Mouse (Mus musculus): ENCODE measurements around the gene Poldip2. TPM values are rescaled to one million over a fixed set of nuclear protein-coding genes. Genes with fewer than 3 reads are reported as not detected.

Poldip2 gene
- total RNA-seq, 1 experiment = 88.3 TPM

- no peaks in the 10 kb centered on the region for H3K36me3 ChIP-seq (ENCODE audit: control insufficient read depth, insufficient read depth, low read length, poor library complexity, severe bottlenecking)
- H3K4me1 ChIP-seq (ENCODE audit: control insufficient read depth in 2 of 2, insufficient read depth in 2 of 2, low read length in 2 of 2, poor library complexity in 1 of 2) = no peaks in the 10 kb centered on the region
- no peak overlapping the region for H3K4me3 ChIP-seq (ENCODE audit: insufficient read depth in 1 of 2, low read depth in 1 of 2, low read length in 2 of 2, poor library complexity in 1 of 2, severe bottlenecking in 1 of 2)
- TF ChIP-seq MAFK (IDR thresholded peaks at IDR 0.05; ENCODE audit: insufficient read depth, low read depth, low read length) (no peak), HCFC1 (IDR thresholded peaks at IDR 0.05; ENCODE audit: borderline replicate concordance, insufficient read depth, low read length) (no peak), CHD2 (IDR thresholded peaks at IDR 0.05; ENCODE audit: low read depth, low read length) (no peak), ZNF384 (IDR thresholded peaks at IDR 0.05; ENCODE audit: low read depth, low read length) (no peak)
- H3K27ac ChIP-seq (ENCODE audit: insufficient read depth, low read depth, low read length, poor library complexity, severe bottlenecking) = no peak overlapping the region
- in situ Hi-C loops (cut with MboI; ENCODE audit: low sequenced_read_pairs in 2 of 2, unreplicated experiment in 2 of 2) = no loop called here
- no peak overlapping the region for H3K9ac ChIP-seq (ENCODE audit: insufficient read depth, low read depth, low read length, poor library complexity, severe bottlenecking)
- no peaks in the 10 kb centered on the region for H3K9me3 ChIP-seq (ENCODE audit: control insufficient read depth, insufficient read depth, low read depth, low read length)
- no peak for DNase-seq (ENCODE audit: low read depth, low spot score)
Measured at GRCm38 (mm10) chr11:78556070-78556469, 44.1 kb downstream of the Poldip2 start.

- Histone ChIP-seq H3K27ac (ENCODE audit: insufficient read depth, low read depth, low read length, poor library complexity, severe bottlenecking) (no peak overlapping the region), H3K9me3 (ENCODE audit: control insufficient read depth, insufficient read depth, low read depth, low read length) (no peaks in the 10 kb centered on the region), H3K4me1 (ENCODE audit: control insufficient read depth in 2 of 2, insufficient read depth in 2 of 2, low read length in 2 of 2, poor library complexity in 1 of 2) (no peaks in the 10 kb centered on the region), H3K4me3 (ENCODE audit: insufficient read depth in 1 of 2, low read depth in 1 of 2, low read length in 2 of 2, poor library complexity in 1 of 2, severe bottlenecking in 1 of 2) (no peak overlapping the region), H3K9ac (ENCODE audit: insufficient read depth, low read depth, low read length, poor library complexity, severe bottlenecking) (no peak overlapping the region), H3K36me3 (ENCODE audit: control insufficient read depth, insufficient read depth, low read length, poor library complexity, severe bottlenecking) (no peaks in the 10 kb centered on the region)
- no peak for DNase-seq (ENCODE audit: low read depth, low spot score)
- TF ChIP-seq ZC3H11A (IDR thresholded peaks at IDR 0.05; ENCODE audit: borderline replicate concordance, low read depth, low read length) (no peak), HCFC1 (IDR thresholded peaks at IDR 0.05; ENCODE audit: borderline replicate concordance, insufficient read depth, low read length) (no peak), ZNF384 (IDR thresholded peaks at IDR 0.05; ENCODE audit: low read depth, low read length) (no peak), CHD2 (IDR thresholded peaks at IDR 0.05; ENCODE audit: low read depth, low read length) (no peak), MAFK (IDR thresholded peaks at IDR 0.05; ENCODE audit: insufficient read depth, low read depth, low read length) (no peak)
- in situ Hi-C loops (cut with MboI; ENCODE audit: low sequenced_read_pairs in 2 of 2, unreplicated experiment in 2 of 2) = no loop called here
Measured at GRCm38 (mm10) chr11:78557241-78557640, 45.2 kb downstream of the Poldip2 start.

- no peak overlapping the region for H3K4me3 ChIP-seq (ENCODE audit: insufficient read depth in 1 of 2, low read depth in 1 of 2, low read length in 2 of 2, poor library complexity in 1 of 2, severe bottlenecking in 1 of 2)
- no peaks in the 10 kb centered on the region for H3K9me3 ChIP-seq (ENCODE audit: control insufficient read depth, insufficient read depth, low read depth, low read length)
- H3K9ac ChIP-seq (ENCODE audit: insufficient read depth, low read depth, low read length, poor library complexity, severe bottlenecking) = no peak overlapping the region
- TF ChIP-seq ZNF384 (IDR thresholded peaks at IDR 0.05; ENCODE audit: low read depth, low read length) (no peak), CHD2 (IDR thresholded peaks at IDR 0.05; ENCODE audit: low read depth, low read length) (no peak), ZC3H11A (IDR thresholded peaks at IDR 0.05; ENCODE audit: borderline replicate concordance, low read depth, low read length) (0 out of 2 replicates have a peak, but pooled peaks have one; percentile 7), MAFK (IDR thresholded peaks at IDR 0.05; ENCODE audit: insufficient read depth, low read depth, low read length) (no peak), HCFC1 (IDR thresholded peaks at IDR 0.05; ENCODE audit: borderline replicate concordance, insufficient read depth, low read length) (no peak)
- H3K36me3 ChIP-seq (ENCODE audit: control insufficient read depth, insufficient read depth, low read length, poor library complexity, severe bottlenecking) = no peaks in the 10 kb centered on the region
- no peak overlapping the region for H3K27ac ChIP-seq (ENCODE audit: insufficient read depth, low read depth, low read length, poor library complexity, severe bottlenecking)
- in situ Hi-C loops (cut with MboI; ENCODE audit: low sequenced_read_pairs in 2 of 2, unreplicated experiment in 2 of 2) = no loop called here
- H3K4me1 ChIP-seq (ENCODE audit: control insufficient read depth in 2 of 2, insufficient read depth in 2 of 2, low read length in 2 of 2, poor library complexity in 1 of 2) = no peaks in the 10 kb centered on the region
- no peak for DNase-seq (ENCODE audit: low read depth, low spot score)
Measured at GRCm38 (mm10) chr11:78560447-78560846, 48.5 kb downstream of the Poldip2 start.

GRCm38 (mm10) chr11:78566775-78567174, 54.8 kb downstream of the Poldip2 start:
- Histone ChIP-seq H3K9me3 (ENCODE audit: control insufficient read depth, insufficient read depth, low read depth, low read length) (no peaks in the 10 kb centered on the region), H3K9ac (ENCODE audit: insufficient read depth, low read depth, low read length, poor library complexity, severe bottlenecking) (no peak overlapping the region), H3K4me3 (ENCODE audit: insufficient read depth in 1 of 2, low read depth in 1 of 2, low read length in 2 of 2, poor library complexity in 1 of 2, severe bottlenecking in 1 of 2) (no peak overlapping the region), H3K36me3 (ENCODE audit: control insufficient read depth, insufficient read depth, low read length, poor library complexity, severe bottlenecking) (peaks cover 5% of the 10 kb centered on the region; the same call in 1 of the 2 replicates), H3K4me1 (ENCODE audit: control insufficient read depth in 2 of 2, insufficient read depth in 2 of 2, low read length in 2 of 2, poor library complexity in 1 of 2) (0 out of 4 replicates have a peak, but pooled peaks cover 0 to 2% of the 10 kb centered on the region in 2 experiments), H3K27ac (ENCODE audit: insufficient read depth, low read depth, low read length, poor library complexity, severe bottlenecking) (no peak overlapping the region)
- in situ Hi-C loops (cut with MboI; ENCODE audit: low sequenced_read_pairs in 2 of 2, unreplicated experiment in 2 of 2) = no loop called here
- DNase-seq (ENCODE audit: low read depth, low spot score) = no peak
- TF ChIP-seq MAFK (IDR thresholded peaks at IDR 0.05; ENCODE audit: insufficient read depth, low read depth, low read length) = no peak
- TF ChIP-seq CHD2 (IDR thresholded peaks at IDR 0.05; ENCODE audit: low read depth, low read length) = no peak
- no peak for TF ChIP-seq HCFC1 (IDR thresholded peaks at IDR 0.05; ENCODE audit: borderline replicate concordance, insufficient read depth, low read length)
- no peak for TF ChIP-seq ZC3H11A (IDR thresholded peaks at IDR 0.05; ENCODE audit: borderline replicate concordance, low read depth, low read length)
- no peak for TF ChIP-seq ZNF384 (IDR thresholded peaks at IDR 0.05; ENCODE audit: low read depth, low read length)

- Histone ChIP-seq H3K27ac (ENCODE audit: insufficient read depth, low read depth, low read length, poor library complexity, severe bottlenecking) (no peak overlapping the region), H3K4me3 (ENCODE audit: insufficient read depth in 1 of 2, low read depth in 1 of 2, low read length in 2 of 2, poor library complexity in 1 of 2, severe bottlenecking in 1 of 2) (no peak overlapping the region), H3K4me1 (ENCODE audit: control insufficient read depth in 2 of 2, insufficient read depth in 2 of 2, low read length in 2 of 2, poor library complexity in 1 of 2) (0 out of 4 replicates have a peak, but pooled peaks cover 0 to 2% of the 10 kb centered on the region in 2 experiments), H3K36me3 (ENCODE audit: control insufficient read depth, insufficient read depth, low read length, poor library complexity, severe bottlenecking) (peaks cover 9% of the 10 kb centered on the region; the same call in 1 of the 2 replicates), H3K9me3 (ENCODE audit: control insufficient read depth, insufficient read depth, low read depth, low read length) (no peaks in the 10 kb centered on the region), H3K9ac (ENCODE audit: insufficient read depth, low read depth, low read length, poor library complexity, severe bottlenecking) (no peak overlapping the region)
- DNase-seq (ENCODE audit: low read depth, low spot score) = no peak
- in situ Hi-C loops (cut with MboI; ENCODE audit: low sequenced_read_pairs in 2 of 2, unreplicated experiment in 2 of 2) = no loop called here
- no peak for TF ChIP-seq ZC3H11A (IDR thresholded peaks at IDR 0.05; ENCODE audit: borderline replicate concordance, low read depth, low read length)
- TF ChIP-seq CHD2 (IDR thresholded peaks at IDR 0.05; ENCODE audit: low read depth, low read length) = no peak
- TF ChIP-seq MAFK (IDR thresholded peaks at IDR 0.05; ENCODE audit: insufficient read depth, low read depth, low read length) = no peak
- TF ChIP-seq ZNF384 (IDR thresholded peaks at IDR 0.05; ENCODE audit: low read depth, low read length) = no peak
- no peak for TF ChIP-seq HCFC1 (IDR thresholded peaks at IDR 0.05; ENCODE audit: borderline replicate concordance, insufficient read depth, low read length)
Measured at GRCm38 (mm10) chr11:78567614-78568013, 55.6 kb downstream of the Poldip2 start.

Data from ES-E14 (cell line).